Mouse (Mus musculus) olfactory bulb, adult 2 months (tissue): Measurements from ENCODE around the gene Dld.

Experiments used
- CTCF ChIP-seq: fragments of 200-500 bp; IDR thresholded peaks from 2 replicates; pipeline ENCODE4 v1.5.1; 2012; ENCODE audit warnings: low read depth, mild to moderate bottlenecking, low read length, moderate library complexity; ENCODE audit not compliant: insufficient read depth
- POLR2A ChIP-seq: fragments of 200-500 bp; IDR thresholded peaks from 2 replicates; pipeline ENCODE4 v1.6.1; 2012; ENCODE audit warnings: mild to moderate bottlenecking, low read depth, low read length, moderate library complexity; ENCODE audit not compliant: insufficient read depth

DNA sequence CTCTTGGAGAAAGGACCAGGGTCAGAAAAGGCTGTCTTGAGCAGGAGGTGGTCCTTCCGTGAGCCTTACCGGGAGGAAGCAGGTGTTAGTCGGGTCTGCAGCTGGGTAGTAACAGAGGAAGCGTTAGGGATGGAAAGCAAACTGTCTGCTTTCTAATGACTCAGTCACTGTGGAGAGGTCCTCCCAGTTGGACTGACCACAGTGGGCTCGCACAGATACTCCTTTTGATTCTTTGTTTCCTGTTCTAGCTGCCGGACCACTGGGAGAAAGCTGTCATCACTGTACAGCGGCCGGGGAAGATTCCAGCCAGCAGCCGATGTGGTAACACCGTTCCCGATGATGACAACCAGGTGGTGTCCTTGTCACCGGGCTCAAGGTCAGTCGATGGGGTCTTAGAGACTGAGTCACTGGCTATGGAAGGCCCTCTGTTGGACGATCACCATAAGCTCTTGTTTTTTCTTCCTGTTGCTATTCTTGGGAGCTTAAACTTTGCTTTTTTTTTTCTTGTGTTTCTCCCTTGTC, 51.5 kb downstream of the Dld start:
- no peak for TF ChIP-seq CTCF
- TF ChIP-seq POLR2A = no peak
